Mouse (Mus musculus): ENCODE measurements at regions not wholly inside any gene's neighbourhood (a gene's known extent, or its start where the extent isn't known, plus 50 kb on each side); places are given as distances from the start of the nearest gene placed in this dataset.

GRCm38 (mm10) chr2:147951233-147951632 is 95.5 kb downstream of the Foxa2 start:
- TF ChIP-seq CTCF (conservative IDR thresholded peaks at IDR 0.05; ENCODE audit: insufficient read depth, insufficient read length, low read depth, low read length) (no peak), POLR2A (IDR thresholded peaks at IDR 0.05; ENCODE audit: low read depth, low read length) (no peak)
